Mouse (Mus musculus) kidney, adult 18-20 months (tissue): ENCODE results near the gene Il17d.

Source experiments
- DNase-seq: peaks from one replicate; pipeline ENCODE4 v3.0.0; 2021

Il17d gene

GRCm38 (mm10) chr14:57524671-57525387, at the start of gene Il17d:
Il17d (plus strand) TSS chr14:57524777.
- DNase-seq, result peak; percentile 26

- DNase-seq, result no peak
Observed at GRCm38 (mm10) chr14:57475057-57475456, 49.5 kb upstream of the Il17d start.

DNA sequence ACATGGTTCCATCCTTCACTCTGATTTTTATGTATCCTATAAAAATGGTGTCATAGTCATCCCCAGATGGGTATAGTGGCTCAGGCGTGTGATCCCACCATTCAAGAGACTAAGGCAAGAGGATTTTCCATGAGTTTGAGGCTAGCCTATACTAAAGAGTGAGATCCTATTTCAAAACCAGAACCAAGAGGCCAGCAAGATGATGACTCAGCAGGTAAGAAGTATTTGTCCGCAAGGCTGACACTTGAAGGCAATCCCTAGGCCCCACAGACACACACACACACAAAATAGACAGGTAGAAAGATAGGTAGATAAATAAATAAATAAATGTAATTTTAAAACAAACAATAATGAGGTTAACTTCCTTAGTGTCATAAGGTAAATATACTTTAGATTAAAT, 42.3 kb upstream of the Il17d start:
- no peak for DNase-seq

DNA sequence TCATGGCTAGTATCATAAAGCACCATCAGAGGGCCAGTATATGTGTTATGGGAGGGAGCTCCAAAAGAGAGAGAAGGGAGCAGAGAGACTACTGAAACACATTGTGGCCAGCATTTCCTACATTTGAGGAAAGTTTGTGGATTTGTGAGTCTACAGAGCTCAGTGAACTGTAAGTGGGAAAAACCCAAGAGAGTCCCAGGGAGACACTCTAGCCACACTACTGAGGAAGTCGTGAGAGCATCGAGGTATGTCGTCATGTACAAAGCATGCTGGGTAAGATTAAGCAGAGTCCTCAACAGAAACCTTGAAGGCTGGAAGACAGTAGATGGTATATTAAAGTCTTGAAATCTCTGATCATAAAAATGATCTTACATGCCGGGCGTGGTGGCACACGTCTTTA, 40.4 kb upstream of the Il17d start:
- no peak for DNase-seq

DNA sequence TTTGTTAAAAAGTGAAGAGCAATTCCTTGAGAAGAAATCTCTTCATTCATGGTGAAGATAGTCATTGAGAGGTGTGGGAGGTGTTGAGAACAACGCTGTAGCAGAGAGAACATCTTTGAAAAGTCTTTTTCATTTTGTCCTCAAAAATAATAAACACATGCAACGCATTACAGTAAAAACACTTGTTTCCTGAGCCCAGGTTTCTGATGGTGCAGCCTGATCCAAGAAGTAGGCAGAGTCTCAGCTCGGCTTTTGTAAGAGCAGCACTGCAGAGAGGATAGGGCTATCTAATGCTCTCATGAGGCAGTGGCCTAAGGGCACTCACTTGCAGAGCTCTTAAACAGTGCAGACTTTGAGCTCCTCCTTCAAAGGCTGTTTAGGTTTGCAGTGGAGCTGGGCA, 34.9 kb upstream of the Il17d start:
- no peak for DNase-seq

DNA sequence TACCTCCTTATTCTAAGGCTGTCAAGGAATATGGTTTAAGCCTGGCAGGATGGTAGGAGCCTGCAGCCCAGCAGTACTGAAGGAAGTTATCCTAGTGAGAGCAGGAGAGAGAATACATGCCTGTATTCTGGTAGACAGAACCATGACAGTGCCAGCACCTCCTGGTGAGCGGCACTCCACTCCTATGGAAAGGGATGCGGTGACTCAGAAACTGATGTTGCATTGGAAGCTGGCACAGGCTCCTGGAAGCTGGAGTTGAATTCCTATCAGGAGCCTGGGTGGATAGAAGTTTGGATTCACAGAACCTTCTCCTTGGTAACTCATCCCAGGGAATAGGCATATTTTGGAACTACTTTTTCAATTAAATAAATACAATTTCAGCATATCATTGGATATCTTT, 30.7 kb upstream of the Il17d start:
- DNase-seq, result no peak

DNA sequence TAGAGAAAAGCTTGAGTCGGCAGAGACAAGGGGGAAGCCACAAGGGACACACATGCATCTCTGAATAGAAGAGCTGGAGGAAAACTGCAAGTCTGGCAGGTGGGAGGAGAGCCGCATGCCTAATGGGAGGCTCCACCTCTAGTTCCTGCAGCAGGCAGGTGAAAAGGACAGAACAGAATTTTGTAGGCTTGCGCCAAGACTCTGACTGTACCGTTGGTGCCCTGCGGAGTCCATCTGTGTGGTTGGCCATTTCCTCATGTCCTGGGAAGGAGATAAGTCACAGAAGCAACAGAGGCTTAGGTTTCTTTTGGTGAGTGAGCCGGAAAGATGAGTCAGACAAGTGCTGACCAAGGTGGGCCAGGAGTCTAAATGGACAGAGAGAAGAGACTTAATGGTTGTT, 20.8 kb upstream of the Il17d start:
- DNase-seq, result no peak

- DNase-seq, result no peak
Observed at GRCm38 (mm10) chr14:57509554-57509953, 15.0 kb upstream of the Il17d start.

DNA sequence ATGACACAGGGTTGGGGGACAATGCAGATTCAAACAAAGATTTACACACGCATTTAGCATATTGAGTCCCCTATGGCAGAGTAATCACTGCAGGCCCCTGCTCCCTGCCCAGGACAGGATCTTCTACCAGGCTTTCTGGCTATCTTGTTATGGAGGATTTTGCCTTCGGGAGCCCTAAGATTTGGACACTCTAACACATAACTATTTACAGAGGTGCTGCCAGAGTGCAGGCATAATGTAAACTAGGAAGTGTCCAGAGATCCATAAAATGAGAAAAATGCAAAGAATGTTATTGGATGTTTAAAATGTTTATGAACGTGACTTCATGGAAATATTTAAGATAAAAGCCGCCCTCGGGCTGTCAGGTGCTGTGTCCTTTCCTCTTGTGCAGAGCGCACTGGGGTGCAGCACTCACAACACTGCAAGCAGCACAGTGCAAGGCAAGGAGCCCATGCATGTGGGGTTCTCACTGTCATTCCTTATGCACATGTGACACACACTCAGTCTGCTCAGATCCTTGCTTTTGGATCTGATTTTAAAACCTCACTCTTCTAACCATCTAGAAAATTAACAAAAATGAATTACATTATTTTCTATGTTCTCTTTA, 9.3 kb upstream of the Il17d start:
- DNase-seq, result no peak

- no peak for DNase-seq
Observed at GRCm38 (mm10) chr14:57517001-57517400, 7.6 kb upstream of the Il17d start.

GRCm38 (mm10) chr14:57523762-57524161, 815 bp upstream of the Il17d start:
- no peak for DNase-seq

GRCm38 (mm10) chr14:57525388-57526049, 942 bp downstream of the Il17d start:
- peak; percentile 79 for DNase-seq

GRCm38 (mm10) chr14:57526050-57526623, 1.6 kb downstream of the Il17d start:
- no peak for DNase-seq

- no peak for DNase-seq
Observed at GRCm38 (mm10) chr14:57527122-57527521, 2.5 kb downstream of the Il17d start.

- no peak for DNase-seq
Observed at GRCm38 (mm10) chr14:57527598-57527997, 3.0 kb downstream of the Il17d start.

DNA sequence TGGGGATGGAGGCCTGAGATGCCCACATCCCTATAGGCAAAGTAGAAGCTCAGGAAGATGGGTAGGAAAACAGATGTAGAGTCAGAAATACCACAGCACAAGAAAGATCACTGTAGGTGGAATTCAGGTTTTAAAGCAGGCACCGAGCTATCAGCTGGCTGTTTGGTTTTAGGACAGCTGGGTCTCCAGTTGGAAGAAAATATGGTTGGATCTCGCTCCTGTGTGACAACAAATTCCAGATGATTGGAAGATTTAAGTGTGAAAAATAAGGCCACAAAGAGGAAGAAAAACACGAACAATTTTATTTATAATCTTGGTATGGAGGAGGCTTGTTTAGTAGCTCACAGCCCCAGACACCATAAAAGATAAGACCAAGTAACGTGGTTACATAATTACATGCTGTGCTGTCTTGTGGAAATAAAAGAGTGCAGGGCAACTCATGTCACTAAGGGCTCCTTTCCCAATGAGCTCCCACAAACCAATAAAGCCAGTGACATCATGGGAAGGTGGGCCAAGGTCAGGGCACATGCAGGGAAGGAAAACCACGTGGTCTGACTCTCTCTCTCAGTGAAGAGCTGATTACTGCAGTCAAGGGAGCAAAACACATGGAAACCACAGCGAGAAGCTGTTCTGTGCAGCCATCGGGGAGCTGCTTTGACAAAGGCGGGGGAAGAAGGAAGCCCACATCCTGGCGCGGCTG, 4.7 kb downstream of the Il17d start:
- DNase-seq, result no peak

DNA sequence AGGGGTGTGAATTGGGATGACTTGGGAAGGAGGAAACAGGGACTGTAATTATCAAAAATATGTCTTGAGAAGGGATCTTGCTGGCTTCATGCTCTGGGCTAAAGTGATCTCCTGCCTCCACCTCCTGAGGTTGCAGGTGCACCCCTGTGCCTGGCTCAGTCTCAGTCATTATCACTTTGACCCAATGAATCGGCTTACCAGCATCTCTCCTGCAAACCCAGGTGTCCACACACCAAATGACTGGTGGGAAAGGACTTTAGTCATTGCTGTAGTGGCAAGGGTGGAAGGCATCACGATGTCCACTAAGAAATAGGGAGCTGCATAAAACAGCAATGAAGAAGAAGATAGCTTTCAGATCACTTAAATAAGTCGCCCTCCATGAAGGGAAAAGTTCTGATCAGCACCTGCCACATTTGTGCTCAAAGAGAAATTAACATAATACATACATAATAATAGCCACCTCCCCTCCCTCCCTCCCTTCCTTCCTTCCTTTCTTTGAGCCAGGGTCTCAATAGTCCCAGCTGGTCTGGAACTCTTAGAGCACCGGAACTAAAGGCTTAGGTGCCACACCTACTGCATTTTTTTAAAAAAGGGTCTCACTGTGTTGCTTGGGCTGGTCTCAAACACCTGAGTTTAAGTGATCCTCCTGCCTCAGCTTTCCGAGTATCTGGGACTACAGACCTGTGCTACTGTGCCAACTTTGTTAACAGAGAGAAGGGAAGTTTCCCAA, 5.4 kb downstream of the Il17d start:
- no peak for DNase-seq

DNA sequence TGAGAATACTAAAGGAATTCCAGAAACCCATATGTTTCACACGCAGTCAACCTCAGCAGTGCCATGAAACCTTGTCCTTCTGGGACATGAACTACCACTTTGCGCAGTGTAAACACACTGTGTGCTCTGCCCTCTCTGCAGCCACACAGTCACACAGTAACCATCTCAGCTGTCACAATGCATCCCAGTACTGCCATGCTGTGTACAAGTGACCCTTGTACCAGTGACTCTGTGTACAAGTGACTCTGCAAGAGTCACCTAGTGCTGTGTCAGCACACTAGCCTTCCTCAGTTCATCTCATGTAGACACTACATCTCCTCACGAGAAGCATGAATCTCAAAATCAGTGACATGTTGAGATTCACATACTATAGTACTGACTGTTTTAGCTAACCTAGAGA, 8.0 kb downstream of the Il17d start:
- no peak for DNase-seq

GRCm38 (mm10) chr14:57533214-57533613, 8.6 kb downstream of the Il17d start:
- peak; percentile 60 for DNase-seq

DNA sequence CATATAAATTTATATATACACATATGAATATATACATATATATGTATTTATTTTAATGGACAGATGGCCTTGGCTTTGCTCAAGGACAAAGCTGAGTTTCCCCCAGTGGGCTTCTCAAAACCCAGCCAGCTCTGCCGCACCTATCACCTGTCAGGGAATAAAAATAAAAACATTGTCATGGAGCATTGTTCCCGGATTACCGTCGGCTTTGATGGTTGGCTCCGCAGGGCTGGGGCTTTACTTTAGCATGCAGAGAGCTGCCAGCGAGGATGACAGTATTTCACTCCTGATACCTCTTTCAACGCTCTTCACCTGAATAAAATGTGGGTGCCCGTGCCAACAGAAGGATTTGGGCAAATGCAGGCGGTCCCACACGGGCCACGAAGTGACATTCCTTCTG, 9.3 kb downstream of the Il17d start:
- DNase-seq, result no peak

DNA sequence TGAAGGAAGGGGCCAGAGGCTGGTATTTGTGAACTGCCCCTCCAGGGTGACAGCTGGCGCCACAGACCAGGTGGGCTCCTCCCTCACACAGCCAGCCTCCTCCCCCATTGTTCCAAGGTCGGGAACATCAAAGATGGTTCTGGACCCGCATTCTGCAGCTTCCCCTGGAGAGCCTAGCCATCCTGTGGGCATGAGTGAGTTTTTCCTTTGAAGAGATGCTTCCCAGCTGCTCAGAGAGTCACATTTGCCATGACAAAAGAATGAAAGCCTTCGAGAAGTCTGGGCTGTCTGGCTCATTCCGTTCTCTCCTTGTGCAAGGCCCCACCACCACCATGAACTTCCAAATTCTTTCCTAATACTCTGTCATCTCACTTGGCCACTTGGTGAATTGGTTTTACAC, 9.8 kb downstream of the Il17d start:
- no peak for DNase-seq

- DNase-seq, result no peak
Observed at GRCm38 (mm10) chr14:57534961-57535360, 10.4 kb downstream of the Il17d start.

DNA sequence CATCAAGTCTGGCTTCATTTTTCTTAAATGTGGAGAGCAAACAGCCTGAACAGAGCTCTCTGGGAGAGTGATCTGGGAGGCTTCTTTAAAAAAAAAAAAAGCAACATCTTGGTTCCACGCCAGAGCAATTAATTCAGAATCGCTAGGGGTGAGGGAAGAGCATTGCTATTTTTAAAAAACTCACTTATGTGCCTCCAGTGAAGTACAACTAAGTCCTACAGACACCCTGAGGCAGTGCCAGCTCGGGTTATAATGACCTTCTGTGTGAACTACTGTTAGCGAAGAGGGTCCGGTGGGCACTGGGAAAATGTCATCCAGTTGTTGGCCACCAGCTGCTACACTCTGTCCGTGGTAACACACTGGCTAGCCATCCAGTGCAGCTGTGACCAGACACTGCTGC, 11.1 kb downstream of the Il17d start:
- DNase-seq, result peak; percentile 18
